1 mouse cellular context compared by ENCODE assay signal in genomic region chr14:75015856-75016714, GRCm38 (mm10).
TF ChIP-seq lines count a peak whose summit lies in the region.

Gene Rubcnl (plus strand): TSS chr14:75016027.

TF ChIP-seq in CH12.LX, 34 proteins besides CTCF, POLR2A, EP300 and RAD21 (continued from another document):
- TF ChIP-seq IRF4 (IDR thresholded peaks at IDR 0.05; ENCODE audit: low read depth, low read length) = peak; percentile 74
